Mouse (Mus musculus) embryo, embryonic 11 days (tissue): Measurements from ENCODE around the gene Rbm7.
"Not testable (repeated sequence)": the region's sequence is repeated elsewhere in the genome, so short reads cannot be mapped to it uniquely, and the experiment has no call there.

Experiments
- DNase-seq: peaks from one replicate; pipeline ENCODE4 v3.0.0-alpha.2; 2015

Rbm7 gene

GRCm38 (mm10) chr9:48480411-48481213 lies 14.5 kb downstream of the Rbm7 start, which contains the start of gene Rexo2:
Rexo2 (minus strand) TSS chr9:48480623.
- DNase-seq: peak; percentile 96

GRCm38 (mm10) chr9:48479838-48480410 lies 15.2 kb downstream of the Rbm7 start:
- DNase-seq: peak; percentile 23

- no peak for DNase-seq
Observed at GRCm38 (mm10) chr9:48478808-48479207, 16.3 kb downstream of the Rbm7 start.

GRCm38 (mm10) chr9:48476236-48477165 lies 18.6 kb downstream of the Rbm7 start:
- no peak for DNase-seq

- DNase-seq: no peak
Observed at GRCm38 (mm10) chr9:48474367-48474766, 20.7 kb downstream of the Rbm7 start.

GRCm38 (mm10) chr9:48473131-48473530 lies 22.0 kb downstream of the Rbm7 start:
- no peak for DNase-seq

- DNase-seq: no peak
Observed at GRCm38 (mm10) chr9:48472441-48473025, 22.6 kb downstream of the Rbm7 start.

GRCm38 (mm10) chr9:48467471-48467870 lies 27.6 kb downstream of the Rbm7 start:
- not testable (repeated sequence) for DNase-seq

- peak; percentile 54 for DNase-seq
Observed at GRCm38 (mm10) chr9:48466804-48467203, 28.3 kb downstream of the Rbm7 start.

GRCm38 (mm10) chr9:48465671-48466070 lies 29.4 kb downstream of the Rbm7 start:
- DNase-seq: no peak

GRCm38 (mm10) chr9:48461545-48461944 lies 33.6 kb downstream of the Rbm7 start:
- DNase-seq: no peak

GRCm38 (mm10) chr9:48460720-48461119 lies 34.4 kb downstream of the Rbm7 start:
- DNase-seq: no peak

GRCm38 (mm10) chr9:48459391-48459790 lies 35.7 kb downstream of the Rbm7 start:
- no peak for DNase-seq

GRCm38 (mm10) chr9:48458879-48459278 lies 36.2 kb downstream of the Rbm7 start:
- DNase-seq: no peak

- DNase-seq: no peak
Observed at GRCm38 (mm10) chr9:48455961-48456360, 39.1 kb downstream of the Rbm7 start.

- no peak for DNase-seq
Observed at GRCm38 (mm10) chr9:48450066-48450465, 45.0 kb downstream of the Rbm7 start.

- DNase-seq: peak; percentile 61
Observed at GRCm38 (mm10) chr9:48447783-48448209, 47.3 kb downstream of the Rbm7 start.

GRCm38 (mm10) chr9:48444821-48445220 lies 50.3 kb downstream of the Rbm7 start:
- DNase-seq: no peak

GRCm38 (mm10) chr9:48443873-48444272 lies 51.2 kb downstream of the Rbm7 start:
- no peak for DNase-seq
